Mouse (Mus musculus) embryonic facial prominence, embryonic 12.5 days (tissue): ENCODE results near the gene Trim44. TPM values are rescaled to one million over a fixed set of nuclear protein-coding genes. Genes with fewer than 3 reads are reported as not detected.

Experiments
- ATAC-seq: fragments of 200-750 bp; cut with Nextera tagmentation; 2 replicates; pipeline ENCODE4 v1.8.0; 2017; ENCODE audit not compliant: insufficient number of reproducible peaks, insufficient read depth, low FRiP score, low TSS enrichment
- H3K27ac ChIP-seq: fragments of 300-500 bp; sonication (generic); 2 replicates; pipeline ENCODE4 v1.5.1; 2016; ENCODE audit warnings: mild to moderate bottlenecking
- H3K27me3 ChIP-seq: fragments of 300-500 bp; sonication (generic); 2 replicates; pipeline ENCODE4 v1.6.1; 2016; ENCODE audit warnings: mild to moderate bottlenecking, moderate library complexity
- H3K36me3 ChIP-seq: fragments of 300-500 bp; sonication (generic); 2 replicates; pipeline ENCODE4 v1.6.1; 2016; ENCODE audit warnings: mild to moderate bottlenecking
- H3K4me1 ChIP-seq: fragments of 300-500 bp; sonication (generic); 2 replicates; pipeline ENCODE4 v1.6.1; 2016
- H3K4me2 ChIP-seq: fragments of 300-500 bp; sonication (generic); replicated peaks from 2 replicates; pipeline ENCODE4 v1.6.1; 2016; ENCODE audit warnings: mild to moderate bottlenecking, moderate library complexity
- H3K4me3 ChIP-seq: fragments of 300-500 bp; sonication (generic); 2 replicates; pipeline ENCODE4 v1.5.1; 2016; ENCODE audit warnings: mild to moderate bottlenecking
- H3K9ac ChIP-seq: fragments of 300-500 bp; sonication (generic); 2 replicates; pipeline ENCODE4 v1.6.1; 2016; ENCODE audit warnings: mild to moderate bottlenecking, moderate library complexity
- H3K9me3 ChIP-seq: fragments of 300-500 bp; sonication (generic); 2 replicates; pipeline ENCODE4 v1.6.1; 2016; ENCODE audit warnings: mild to moderate bottlenecking, moderate library complexity
- WGBS: fragments of 180-500 bp; shearing (Covaris S2); methylation state at CpG from one replicate; pipeline ENCODE4 v1.1.7; 2016; 5-methylcytosine and 5-hydroxymethylcytosine counted together
- polyA plus RNA-seq: library from polyadenylated mRNA; unstranded; fragments of >200 nt; fragmentation: Nextera tagmentation; extraction: Ambion mirVana; gene quantifications from 2 replicates; pipeline ENCODE4 v1.2.1, GENCODE M21; 2016

Gene Trim44
- polyA plus RNA-seq, 1 experiment from 2014 or later: 54.4 TPM

- no peak overlapping the region for H3K9ac ChIP-seq
- no peaks in the 10 kb centered on the region for H3K27me3 ChIP-seq
- H3K9me3 ChIP-seq: no peaks in the 10 kb centered on the region
- no peak overlapping the region for H3K27ac ChIP-seq
- H3K4me1 ChIP-seq: no peaks in the 10 kb centered on the region
- ATAC-seq: no peak
- 74% methylated on average over 1 of the region's 1 CpGs for WGBS
- no peak overlapping the region for H3K4me2 ChIP-seq
- no peak overlapping the region for H3K4me3 ChIP-seq
- peaks cover 16% of the 10 kb centered on the region for H3K36me3 ChIP-seq
Observed at GRCm38 (mm10) chr2:102354076-102354475, 53.6 kb downstream of the Trim44 start.

- Histone ChIP-seq H3K4me1 (no peaks in the 10 kb centered on the region), H3K27me3 (no peaks in the 10 kb centered on the region), H3K9me3 (no peaks in the 10 kb centered on the region), H3K36me3 (peaks cover 3% of the 10 kb centered on the region; the same call in 1 of the 2 replicates), H3K9ac (no peak overlapping the region), H3K4me3 (no peak overlapping the region), H3K27ac (no peak overlapping the region), H3K4me2 (no peak overlapping the region)
- WGBS: 79% methylated on average over 2 of the region's 2 CpGs
- ATAC-seq: no peak
Observed at GRCm38 (mm10) chr2:102341429-102341828, 66.2 kb downstream of the Trim44 start.

- 72% methylated on average over 1 of the region's 1 CpGs for WGBS
- H3K4me1 ChIP-seq: peaks cover 3% of the 10 kb centered on the region; the same call in 1 of the 2 replicates
Observed at GRCm38 (mm10) chr2:102336816-102337215, 70.8 kb downstream of the Trim44 start.

GRCm38 (mm10) chr2:102331932-102332331, 75.7 kb downstream of the Trim44 start:
- H3K4me2 ChIP-seq: no peak overlapping the region
- no peak overlapping the region for H3K9ac ChIP-seq
- no peaks in the 10 kb centered on the region for H3K36me3 ChIP-seq
- peaks cover 4% of the 10 kb centered on the region; the same call in 1 of the 2 replicates for H3K4me1 ChIP-seq
- H3K4me3 ChIP-seq: no peak overlapping the region
- H3K27ac ChIP-seq: no peak overlapping the region
- H3K27me3 ChIP-seq: no peaks in the 10 kb centered on the region
- 56% methylated on average over 2 of the region's 2 CpGs for WGBS
- ATAC-seq: no peak
- H3K9me3 ChIP-seq: no peaks in the 10 kb centered on the region

More at GRCm38 (mm10) chr2:102336816-102337215, 70.8 kb downstream of the Trim44 start:
- Histone ChIP-seq H3K36me3 (no peaks in the 10 kb centered on the region), H3K9ac (no peak overlapping the region), H3K4me3 (no peak overlapping the region), H3K27me3 (no peaks in the 10 kb centered on the region), H3K4me2 (no peak overlapping the region), H3K9me3 (no peaks in the 10 kb centered on the region), H3K27ac (no peak overlapping the region)
- ATAC-seq: no peak

- WGBS: 80% methylated on average over 3 of the region's 3 CpGs
Observed at GRCm38 (mm10) chr2:102331092-102331491, 76.5 kb downstream of the Trim44 start.

GRCm38 (mm10) chr2:102325921-102326320, 81.7 kb downstream of the Trim44 start:
- H3K9me3 ChIP-seq: no peaks in the 10 kb centered on the region
- H3K4me1 ChIP-seq: no peaks in the 10 kb centered on the region
- H3K9ac ChIP-seq: no peak overlapping the region
- no peak overlapping the region for H3K4me3 ChIP-seq
- no peaks in the 10 kb centered on the region for H3K36me3 ChIP-seq
- ATAC-seq: no peak
- WGBS: 79% methylated on average over 2 of the region's 2 CpGs
- no peak overlapping the region for H3K27ac ChIP-seq
- H3K4me2 ChIP-seq: no peak overlapping the region
- H3K27me3 ChIP-seq: no peaks in the 10 kb centered on the region

More at GRCm38 (mm10) chr2:102331092-102331491, 76.5 kb downstream of the Trim44 start:
- Histone ChIP-seq H3K27me3 (no peaks in the 10 kb centered on the region), H3K9ac (no peak overlapping the region), H3K4me3 (no peak overlapping the region), H3K36me3 (no peaks in the 10 kb centered on the region), H3K4me2 (no peak overlapping the region), H3K4me1 (peaks cover 4% of the 10 kb centered on the region; the same call in 1 of the 2 replicates), H3K9me3 (no peaks in the 10 kb centered on the region), H3K27ac (no peak overlapping the region)
- ATAC-seq: no peak

GRCm38 (mm10) chr2:102324336-102324735, 83.3 kb downstream of the Trim44 start:
- Histone ChIP-seq H3K9ac (no peak overlapping the region), H3K4me2 (no peak overlapping the region), H3K4me3 (no peak overlapping the region), H3K36me3 (no peaks in the 10 kb centered on the region), H3K27ac (no peak overlapping the region), H3K27me3 (no peaks in the 10 kb centered on the region), H3K4me1 (no peaks in the 10 kb centered on the region), H3K9me3 (no peaks in the 10 kb centered on the region)
- no peak for ATAC-seq

- no peak overlapping the region for H3K4me3 ChIP-seq
- H3K4me1 ChIP-seq: peaks cover 6% of the 10 kb centered on the region; the same call in 1 of the 2 replicates
- H3K4me2 ChIP-seq: no peak overlapping the region
- H3K27me3 ChIP-seq: no peaks in the 10 kb centered on the region
- no peak for ATAC-seq
- H3K9ac ChIP-seq: no peak overlapping the region
- H3K27ac ChIP-seq: no peak overlapping the region
- WGBS: 70% methylated on average over 3 of the region's 3 CpGs
- no peaks in the 10 kb centered on the region for H3K9me3 ChIP-seq
- H3K36me3 ChIP-seq: no peaks in the 10 kb centered on the region
Observed at GRCm38 (mm10) chr2:102316540-102316939, 91.1 kb downstream of the Trim44 start.

GRCm38 (mm10) chr2:102315153-102315552, 92.5 kb downstream of the Trim44 start:
- Histone ChIP-seq H3K36me3 (no peaks in the 10 kb centered on the region), H3K9ac (no peak overlapping the region), H3K4me3 (no peak overlapping the region), H3K9me3 (no peaks in the 10 kb centered on the region), H3K27ac (no peak overlapping the region), H3K27me3 (no peaks in the 10 kb centered on the region), H3K4me1 (peaks cover 6% of the 10 kb centered on the region; the same call in 1 of the 2 replicates), H3K4me2 (no peak overlapping the region)
- no peak for ATAC-seq
- 83% methylated on average over 4 of the region's 4 CpGs for WGBS

GRCm38 (mm10) chr2:102314610-102315009, 93.0 kb downstream of the Trim44 start:
- no peak for ATAC-seq
- no peak overlapping the region for H3K9ac ChIP-seq
- no peaks in the 10 kb centered on the region for H3K36me3 ChIP-seq
- H3K27ac ChIP-seq: no peak overlapping the region
- WGBS: 80% methylated on average over 1 of the region's 1 CpGs
- no peak overlapping the region for H3K4me2 ChIP-seq
- H3K27me3 ChIP-seq: no peaks in the 10 kb centered on the region
- peaks cover 6% of the 10 kb centered on the region; the same call in 1 of the 2 replicates for H3K4me1 ChIP-seq
- H3K4me3 ChIP-seq: no peak overlapping the region
- H3K9me3 ChIP-seq: no peaks in the 10 kb centered on the region

- H3K27ac ChIP-seq: no peak overlapping the region
- H3K9ac ChIP-seq: no peak overlapping the region
- peaks cover 6% of the 10 kb centered on the region; the same call in 1 of the 2 replicates for H3K4me1 ChIP-seq
- no peak overlapping the region for H3K4me3 ChIP-seq
- H3K36me3 ChIP-seq: no peaks in the 10 kb centered on the region
- no peaks in the 10 kb centered on the region for H3K27me3 ChIP-seq
- H3K9me3 ChIP-seq: no peaks in the 10 kb centered on the region
- H3K4me2 ChIP-seq: no peak overlapping the region
- WGBS: 78% methylated on average over 2 of the region's 2 CpGs
- no peak for ATAC-seq
Observed at GRCm38 (mm10) chr2:102314068-102314467, 93.6 kb downstream of the Trim44 start.

- Histone ChIP-seq H3K4me1 (peaks cover 6% of the 10 kb centered on the region; the same call in 1 of the 2 replicates), H3K4me2 (no peak overlapping the region), H3K9ac (no peak overlapping the region), H3K27me3 (no peaks in the 10 kb centered on the region), H3K4me3 (no peak overlapping the region), H3K27ac (no peak overlapping the region), H3K36me3 (no peaks in the 10 kb centered on the region), H3K9me3 (no peaks in the 10 kb centered on the region)
- ATAC-seq: no peak
- 97% methylated on average over 1 of the region's 1 CpGs for WGBS
Observed at GRCm38 (mm10) chr2:102312903-102313302, 94.7 kb downstream of the Trim44 start.
